Mouse (Mus musculus): ENCODE data around the gene Arrdc2. TPM values are rescaled to one million over a fixed set of nuclear protein-coding genes. Genes with fewer than 3 reads are reported as not detected.

The Arrdc2 gene
- polyA plus RNA-seq, 1 experiment from 2014 or later, result 11.1 TPM

DNA sequence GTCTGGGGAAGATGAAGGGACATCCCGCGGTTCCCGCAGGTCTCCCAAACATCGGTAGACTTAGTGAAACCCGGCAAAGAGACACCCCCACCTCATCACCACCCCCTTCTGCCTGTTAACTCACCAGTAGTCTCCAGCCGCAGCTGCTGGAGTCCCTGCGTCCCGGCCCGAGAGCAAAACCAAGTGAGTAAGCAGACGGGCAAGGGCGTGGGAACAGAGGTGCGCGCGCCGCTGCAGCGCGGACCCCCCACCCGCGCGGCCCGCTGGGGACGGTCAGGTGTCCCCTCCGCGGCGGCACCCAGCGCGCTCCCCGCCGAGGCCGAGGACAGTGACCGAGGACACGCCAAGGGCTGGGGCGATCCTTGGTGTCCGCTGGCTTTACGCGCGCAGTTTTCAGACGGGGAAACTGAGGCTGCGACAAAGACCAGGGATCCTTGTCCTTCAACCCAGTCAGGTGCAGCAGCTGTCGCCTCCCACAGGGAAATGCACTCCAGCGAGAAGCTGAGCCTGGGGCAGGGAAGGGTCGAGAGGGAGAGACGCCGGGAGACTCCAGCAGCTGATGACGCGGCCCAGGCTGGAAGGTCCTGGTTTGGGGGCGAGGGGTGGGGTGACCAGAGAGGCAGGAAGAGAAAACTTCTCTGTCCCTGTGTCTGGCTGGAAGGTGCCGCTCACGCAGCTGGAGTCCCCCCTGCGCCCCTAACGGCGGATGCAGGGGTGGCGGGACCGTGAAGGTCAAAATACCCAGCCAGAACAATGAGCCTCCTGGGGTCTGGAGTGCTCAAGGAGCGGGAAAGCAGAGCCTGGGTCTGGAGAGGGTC is 23.5 kb upstream of the Arrdc2 start, which contains the start of gene Kcnn1:
Kcnn1 (minus strand) TSS at position 435 of the 818 bp plus-strand sequence.
- Histone ChIP-seq H3K9me3 (replicated peaks) (no peaks in the 10 kb centered on the region), H3K4me1 (peaks cover 69% of the 10 kb centered on the region), H3K4me2 (replicated peaks) (peak within 1 kb of the TSS; percentile 91), H3K36me3 (peaks cover 4% of the 10 kb centered on the region), H3K9ac (peak within 1 kb of the TSS; percentile 83), H3K4me3 (peak within 1 kb of the TSS; percentile 58), H3K27ac (peak within 1 kb of the TSS; percentile 98), H3K27me3 (peaks cover 16% of the 10 kb centered on the region)
- ATAC-seq (ENCODE audit: low FRiP score), result peak; percentile 5; the same call in 1 of the 2 replicates
- under 1% methylated on average over 55 of the region's 55 CpGs for WGBS

DNA sequence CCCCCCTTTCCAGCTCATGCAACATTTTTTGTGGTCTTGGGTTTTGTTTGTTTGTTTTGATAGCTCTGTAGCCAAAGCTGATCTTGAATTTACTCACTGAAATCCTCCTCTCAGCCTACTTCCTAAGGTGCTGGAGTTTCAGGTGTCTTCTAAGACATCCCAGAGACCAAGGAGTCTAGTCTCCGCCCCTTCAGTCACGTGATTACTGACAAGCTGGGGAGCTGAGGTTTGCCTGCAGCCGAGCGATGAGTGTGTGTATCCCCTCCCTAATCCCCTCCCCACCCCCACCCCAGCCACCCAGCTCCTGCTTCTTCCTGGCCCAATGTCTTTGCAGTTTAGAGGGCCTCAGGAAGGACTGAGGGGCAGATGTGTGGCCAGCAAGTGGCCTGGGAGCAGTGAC is 18.0 kb upstream of the Arrdc2 start:
- no peak for ATAC-seq (ENCODE audit: low FRiP score)
- 17% methylated on average over 4 of the region's 4 CpGs for WGBS
- H3K4me1 ChIP-seq, result peaks cover 49% of the 10 kb centered on the region
- peak overlapping the region; percentile 84 for H3K4me2 ChIP-seq (replicated peaks)
- peaks cover 18% of the 10 kb centered on the region for H3K36me3 ChIP-seq
- no peaks in the 10 kb centered on the region for H3K9me3 ChIP-seq (replicated peaks)
- peaks cover 15% of the 10 kb centered on the region for H3K27me3 ChIP-seq
- H3K9ac ChIP-seq, result no peak overlapping the region
- H3K4me3 ChIP-seq, result no peak overlapping the region
- peak overlapping the region; percentile 18; the same call in 1 of the 2 replicates for H3K27ac ChIP-seq

DNA sequence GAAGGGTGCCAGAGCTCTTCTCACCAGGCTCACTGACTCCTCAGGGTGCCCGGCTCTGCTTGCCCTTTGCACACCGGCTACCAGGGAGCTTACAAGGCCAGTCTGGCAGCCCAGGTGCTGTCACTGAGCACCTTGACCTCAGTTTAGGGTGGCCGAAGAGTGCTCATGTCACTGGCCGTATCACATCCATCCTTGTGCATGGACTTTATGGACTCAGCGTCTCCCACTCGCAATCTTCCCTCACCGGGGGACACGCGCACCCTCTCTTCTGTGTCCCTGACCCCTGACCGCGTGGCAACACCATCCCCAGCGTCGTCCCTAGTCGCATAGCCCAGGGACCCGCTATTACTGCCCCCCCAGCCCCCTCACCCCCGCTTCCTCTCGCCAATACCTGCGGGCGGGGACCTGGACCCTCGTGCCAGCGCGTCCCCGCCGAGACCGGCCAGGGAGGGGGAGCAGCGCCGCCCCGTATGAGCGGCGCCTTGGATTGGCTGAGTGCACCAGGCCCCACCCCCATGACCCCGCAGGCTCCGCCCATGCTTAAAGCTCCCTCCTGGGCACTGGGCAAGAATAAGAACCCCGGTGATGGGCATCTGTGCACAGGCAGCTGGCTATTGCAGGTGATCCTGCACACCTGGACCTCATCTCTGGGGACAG is 17.1 kb upstream of the Arrdc2 start:
- Histone ChIP-seq H3K9ac (peak overlapping the region; percentile 64), H3K4me2 (replicated peaks) (peak overlapping the region; percentile 84), H3K27ac (no peak overlapping the region), H3K4me1 (peaks cover 45% of the 10 kb centered on the region), H3K27me3 (peaks cover 8% of the 10 kb centered on the region), H3K9me3 (replicated peaks) (no peaks in the 10 kb centered on the region), H3K4me3 (peak overlapping the region; percentile 47), H3K36me3 (peaks cover 18% of the 10 kb centered on the region)
- ATAC-seq (ENCODE audit: low FRiP score), result peak; percentile 67
- 8% methylated on average over 33 of the region's 33 CpGs for WGBS

DNA sequence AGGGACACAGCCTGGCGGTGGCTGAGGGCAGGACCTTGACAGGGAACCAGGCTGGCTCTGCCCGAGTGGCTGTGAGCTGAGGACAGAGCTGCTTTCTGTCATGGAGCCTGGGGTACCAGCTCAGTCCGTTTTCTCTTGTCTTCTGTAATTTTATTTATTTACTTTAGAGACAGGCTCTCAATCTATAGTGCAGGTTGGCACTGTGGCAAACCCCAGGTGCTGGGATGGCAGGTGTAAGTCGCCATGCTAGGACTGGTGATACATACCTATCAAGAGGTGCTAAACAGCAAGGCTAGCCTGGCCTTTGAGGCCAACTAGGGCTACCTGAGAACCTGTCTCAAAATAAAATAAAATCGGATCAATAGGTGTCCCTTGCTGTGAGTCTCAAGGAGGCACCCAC is 16.5 kb upstream of the Arrdc2 start:
- Histone ChIP-seq H3K27me3 (peaks cover 3% of the 10 kb centered on the region), H3K4me3 (no peak overlapping the region), H3K9ac (peak overlapping the region; percentile 64; the same call in 1 of the 2 replicates), H3K9me3 (replicated peaks) (no peaks in the 10 kb centered on the region), H3K4me2 (replicated peaks) (peak overlapping the region; percentile 84), H3K27ac (no peak overlapping the region), H3K36me3 (peaks cover 18% of the 10 kb centered on the region), H3K4me1 (peaks cover 40% of the 10 kb centered on the region)
- 63% methylated on average over 5 of the region's 5 CpGs for WGBS
- ATAC-seq (ENCODE audit: low FRiP score), result no peak

DNA sequence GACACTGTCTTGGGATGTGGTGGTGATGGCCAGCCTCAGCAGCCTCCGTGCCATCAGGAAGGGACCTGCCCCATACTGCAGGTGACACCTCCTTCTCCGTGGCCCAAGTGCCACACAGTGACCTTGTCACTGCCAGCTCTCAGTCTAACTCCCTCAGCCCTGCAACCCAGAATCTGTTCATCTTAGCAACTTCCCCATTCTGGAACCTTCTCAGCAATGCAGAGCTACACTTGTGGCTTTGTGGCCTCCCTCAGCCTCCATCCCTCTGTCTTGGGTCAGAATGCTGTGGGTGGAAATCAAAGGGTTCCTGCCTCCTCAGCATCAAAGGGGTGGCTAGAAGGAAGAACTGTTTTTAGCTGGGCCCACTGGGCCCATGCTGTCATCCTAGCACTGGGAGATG is 14.3 kb upstream of the Arrdc2 start:
- H3K4me2 ChIP-seq (replicated peaks), result no peak overlapping the region
- no peak for ATAC-seq (ENCODE audit: low FRiP score)
- 79% methylated on average over 2 of the region's 2 CpGs for WGBS

DNA sequence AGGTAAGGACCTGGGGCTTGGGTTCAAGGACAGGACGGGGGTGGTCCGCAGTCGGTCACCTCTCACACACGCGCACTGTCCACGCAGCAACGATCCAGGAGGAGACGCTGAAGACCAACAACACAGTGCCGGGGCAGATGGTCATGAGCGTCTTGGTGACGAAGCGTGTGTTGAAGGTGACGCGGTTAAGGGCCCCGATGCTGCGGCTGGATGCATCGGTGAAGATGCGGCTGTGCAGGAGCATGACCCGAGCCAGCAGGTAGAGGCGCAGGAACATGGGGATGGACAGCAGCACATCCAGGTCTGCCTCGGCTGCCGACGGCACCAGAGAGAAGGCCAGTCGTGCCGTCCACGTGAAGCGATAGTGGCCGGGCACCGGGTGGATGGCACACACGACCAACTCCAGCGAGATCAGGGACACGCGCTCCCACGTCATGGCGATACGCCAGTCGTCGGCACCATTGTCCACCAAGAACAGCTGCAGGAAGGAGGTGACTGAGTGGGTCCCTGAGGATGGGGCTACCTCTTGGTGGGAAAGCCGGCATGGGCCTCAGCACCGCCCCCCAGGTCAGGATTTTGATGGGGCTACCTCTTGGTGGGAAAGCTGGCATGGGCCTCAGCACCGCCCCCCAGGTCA is 13.2 kb upstream of the Arrdc2 start:
- H3K4me2 ChIP-seq (replicated peaks), result no peak overlapping the region
- no peak overlapping the region for H3K4me3 ChIP-seq
- H3K27me3 ChIP-seq, result peaks cover 8% of the 10 kb centered on the region
- H3K36me3 ChIP-seq, result peaks cover 27% of the 10 kb centered on the region
- no peak for ATAC-seq (ENCODE audit: low FRiP score)
- H3K9me3 ChIP-seq (replicated peaks), result no peaks in the 10 kb centered on the region
- peaks cover 22% of the 10 kb centered on the region for H3K4me1 ChIP-seq
- H3K9ac ChIP-seq, result no peak overlapping the region
- WGBS, result 91% methylated on average over 41 of the region's 41 CpGs
- H3K27ac ChIP-seq, result no peak overlapping the region

More for the DNA sequence above, 14.3 kb upstream of the Arrdc2 start:
- Histone ChIP-seq H3K4me1 (peaks cover 33% of the 10 kb centered on the region), H3K9ac (no peak overlapping the region), H3K27me3 (peaks cover 3% of the 10 kb centered on the region), H3K4me3 (no peak overlapping the region), H3K27ac (no peak overlapping the region), H3K36me3 (peaks cover 22% of the 10 kb centered on the region), H3K9me3 (replicated peaks) (no peaks in the 10 kb centered on the region)

DNA sequence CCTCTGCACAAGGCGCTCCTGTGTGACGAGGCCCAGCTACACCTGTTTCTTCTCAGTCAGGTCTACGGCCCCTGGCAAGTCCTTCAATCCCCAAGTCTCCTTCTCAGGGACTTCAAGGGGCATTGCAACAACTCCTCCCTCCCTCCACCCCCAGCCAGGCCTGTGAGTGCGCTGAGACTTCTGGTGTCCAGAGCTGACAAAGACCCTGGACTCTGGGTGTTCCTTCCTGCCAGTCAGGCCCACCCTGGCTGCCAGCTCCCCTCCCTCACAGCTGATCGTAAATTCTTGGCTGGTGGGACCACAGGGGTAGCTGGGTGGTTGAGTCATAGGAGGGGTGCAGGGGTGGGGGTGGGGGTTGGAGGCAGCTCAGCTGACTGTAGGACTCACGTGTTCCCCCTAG is 12.3 kb upstream of the Arrdc2 start:
- Histone ChIP-seq H3K9ac (peak overlapping the region; percentile 13; the same call in 1 of the 2 replicates), H3K36me3 (peaks cover 27% of the 10 kb centered on the region), H3K4me3 (no peak overlapping the region), H3K4me2 (replicated peaks) (no peak overlapping the region), H3K27me3 (peaks cover 11% of the 10 kb centered on the region), H3K9me3 (replicated peaks) (no peaks in the 10 kb centered on the region), H3K4me1 (peaks cover 13% of the 10 kb centered on the region), H3K27ac (no peak overlapping the region)
- WGBS, result 46% methylated on average over 6 of the region's 6 CpGs
- ATAC-seq (ENCODE audit: low FRiP score), result no peak

DNA sequence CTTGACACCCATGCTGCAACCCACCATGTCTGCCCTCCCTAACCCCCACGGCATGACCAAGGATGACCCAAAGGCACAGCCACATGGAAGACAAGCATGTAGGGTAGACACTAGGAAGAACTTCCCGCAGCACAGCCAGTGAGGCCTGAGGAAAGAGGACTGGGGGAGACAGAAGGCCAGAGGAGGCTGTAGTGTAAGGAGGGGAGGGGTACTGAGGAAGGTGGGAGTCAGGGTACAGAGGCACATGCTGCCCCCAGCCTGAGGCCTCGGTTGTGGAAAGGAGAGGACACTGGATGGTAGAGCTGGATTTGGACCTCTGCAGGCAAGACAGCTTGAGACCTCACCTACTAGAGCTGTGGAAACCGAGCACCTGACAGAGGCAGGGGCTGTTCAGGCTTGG is 11.4 kb upstream of the Arrdc2 start:
- Histone ChIP-seq H3K4me3 (no peak overlapping the region), H3K9ac (no peak overlapping the region), H3K9me3 (replicated peaks) (no peaks in the 10 kb centered on the region), H3K36me3 (peaks cover 27% of the 10 kb centered on the region), H3K4me1 (peaks cover 7% of the 10 kb centered on the region; the same call in 1 of the 2 replicates), H3K4me2 (replicated peaks) (no peak overlapping the region), H3K27ac (no peak overlapping the region), H3K27me3 (peaks cover 13% of the 10 kb centered on the region)
- 87% methylated on average over 4 of the region's 4 CpGs for WGBS
- no peak for ATAC-seq (ENCODE audit: low FRiP score)

DNA sequence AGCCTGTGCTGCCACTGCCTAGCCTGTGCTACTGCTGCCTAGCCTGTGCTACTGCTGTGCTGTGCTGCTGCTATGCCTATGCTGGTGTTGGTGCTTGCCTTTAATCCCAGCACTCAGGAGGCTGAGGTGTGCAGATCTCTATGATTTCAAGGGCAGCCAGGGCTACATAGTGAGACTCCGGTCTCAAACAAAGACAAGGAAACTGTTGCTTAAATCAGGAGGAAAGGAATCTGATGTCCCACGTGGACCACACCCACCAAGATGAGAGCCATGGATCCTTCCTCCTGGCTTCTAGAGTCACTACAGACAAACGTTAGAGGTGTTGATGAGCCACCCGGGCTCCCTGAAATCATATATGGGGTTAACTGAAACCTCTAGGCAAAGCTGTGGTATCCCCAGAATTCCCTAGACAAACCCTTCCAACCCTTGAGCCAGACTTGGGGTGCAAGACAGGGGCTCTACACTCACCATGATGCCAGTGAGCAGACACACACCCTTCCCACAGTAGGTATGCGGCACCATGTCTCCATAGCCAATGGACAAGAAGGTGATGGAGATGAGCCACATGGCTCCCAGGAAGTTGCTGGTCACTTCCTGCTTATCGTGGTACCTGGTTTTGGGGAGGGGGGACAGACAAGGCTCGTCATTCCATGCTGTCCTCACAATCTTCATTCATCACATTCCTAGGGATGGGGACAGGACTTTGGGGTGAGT is 10.8 kb upstream of the Arrdc2 start:
- H3K36me3 ChIP-seq, result peaks cover 27% of the 10 kb centered on the region
- H3K9me3 ChIP-seq (replicated peaks), result no peaks in the 10 kb centered on the region
- H3K27me3 ChIP-seq, result peaks cover 13% of the 10 kb centered on the region
- no peak for ATAC-seq (ENCODE audit: low FRiP score)
- no peak overlapping the region for H3K4me3 ChIP-seq
- H3K4me2 ChIP-seq (replicated peaks), result no peak overlapping the region
- peaks cover 7% of the 10 kb centered on the region; the same call in 1 of the 2 replicates for H3K4me1 ChIP-seq
- no peak overlapping the region for H3K27ac ChIP-seq
- 80% methylated on average over 7 of the region's 7 CpGs for WGBS
- H3K9ac ChIP-seq, result no peak overlapping the region

DNA sequence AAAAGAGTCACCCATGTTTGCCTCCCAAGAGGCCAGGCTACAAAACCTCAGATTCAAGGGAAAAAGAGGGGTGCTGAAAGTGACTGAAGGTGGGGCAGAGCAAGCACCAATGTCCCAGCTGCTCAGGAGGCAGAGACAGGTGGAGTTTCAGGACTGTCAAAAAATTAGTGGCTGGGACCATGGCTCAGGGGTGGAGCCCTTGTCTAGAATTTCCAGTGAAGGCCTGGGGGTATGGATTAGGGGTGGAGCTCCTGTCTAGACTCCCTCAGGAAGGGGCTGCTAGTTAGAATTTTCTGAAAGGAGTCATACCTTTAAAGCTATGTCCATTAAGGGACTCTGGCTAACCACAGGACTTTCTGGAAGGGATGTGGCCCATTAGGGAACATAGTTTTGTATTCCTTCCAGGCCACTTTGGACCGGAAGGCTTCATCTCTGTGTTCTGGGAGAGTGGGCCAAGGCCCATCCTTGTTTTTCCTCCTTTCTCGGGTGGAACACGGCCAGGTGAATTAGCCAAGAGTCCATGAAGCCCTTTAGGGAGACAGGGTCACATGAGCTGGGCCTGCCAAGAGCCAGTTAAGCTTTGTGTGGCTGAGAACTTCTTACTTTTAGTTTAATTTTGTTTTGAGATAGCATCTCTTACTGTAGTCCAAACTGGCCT is 9.9 kb upstream of the Arrdc2 start:
- H3K9me3 ChIP-seq (replicated peaks), result no peaks in the 10 kb centered on the region
- H3K36me3 ChIP-seq, result peaks cover 26% of the 10 kb centered on the region
- no peak overlapping the region for H3K4me3 ChIP-seq
- H3K4me2 ChIP-seq (replicated peaks), result no peak overlapping the region
- H3K9ac ChIP-seq, result no peak overlapping the region
- no peak overlapping the region for H3K27ac ChIP-seq
- no peak for ATAC-seq (ENCODE audit: low FRiP score)
- WGBS, result 81% methylated on average over 3 of the region's 3 CpGs
- H3K27me3 ChIP-seq, result peaks cover 10% of the 10 kb centered on the region
- peaks cover 7% of the 10 kb centered on the region; the same call in 1 of the 2 replicates for H3K4me1 ChIP-seq

DNA sequence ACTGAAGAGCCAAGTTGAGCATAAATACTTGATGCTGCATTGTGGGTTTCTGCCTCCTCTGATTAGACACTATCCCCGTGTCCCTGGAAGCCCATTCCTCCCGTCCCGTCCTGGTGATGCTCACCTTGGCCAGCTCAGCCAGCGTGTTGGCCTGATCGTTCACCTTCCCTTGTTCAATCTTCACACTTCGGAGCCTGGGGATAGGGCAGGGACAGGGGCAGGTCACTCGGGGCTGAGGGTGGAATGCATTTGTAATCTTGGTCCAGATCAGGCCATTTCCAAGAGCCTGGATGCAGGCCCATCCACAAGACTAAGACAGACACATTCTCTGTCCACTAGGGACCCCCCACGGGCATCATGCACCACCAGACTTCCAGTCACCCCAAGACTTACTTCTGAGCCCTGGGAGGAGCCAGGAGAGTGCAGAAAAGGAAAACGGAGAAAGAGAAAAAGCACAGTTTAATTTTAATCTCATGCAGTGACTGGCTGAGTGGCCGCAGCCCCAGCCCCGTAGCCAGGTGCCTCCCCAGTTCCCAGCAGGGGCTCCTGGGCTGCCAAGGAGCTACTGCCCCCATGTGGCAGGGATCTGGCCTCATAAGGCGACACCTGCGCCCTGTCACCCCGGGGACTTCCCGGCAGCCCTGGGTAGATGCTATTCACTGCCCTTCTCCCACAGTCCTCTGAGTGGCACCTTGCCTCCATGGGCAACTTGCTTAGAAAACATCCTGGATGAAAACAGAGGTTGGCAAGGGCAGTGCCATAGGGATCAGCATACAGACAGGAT is 7.0 kb upstream of the Arrdc2 start:
- H3K36me3 ChIP-seq, result peaks cover 19% of the 10 kb centered on the region
- peaks cover 3% of the 10 kb centered on the region; the same call in 1 of the 2 replicates for H3K4me1 ChIP-seq
- H3K27me3 ChIP-seq, result peaks cover 10% of the 10 kb centered on the region
- no peak overlapping the region for H3K4me2 ChIP-seq (replicated peaks)
- no peak overlapping the region for H3K27ac ChIP-seq
- H3K9me3 ChIP-seq (replicated peaks), result no peaks in the 10 kb centered on the region
- H3K4me3 ChIP-seq, result no peak overlapping the region
- H3K9ac ChIP-seq, result no peak overlapping the region
- WGBS, result 56% methylated on average over 15 of the region's 15 CpGs
- no peak for ATAC-seq (ENCODE audit: low FRiP score)
